Mouse (Mus musculus) 416B (cell line): ENCODE data around the gene Thada.

Source experiments
- DNase-seq: peaks from one replicate; pipeline ENCODE4 v3.0.0; 2011; ENCODE audit warnings: low read depth

Gene Thada

DNA sequence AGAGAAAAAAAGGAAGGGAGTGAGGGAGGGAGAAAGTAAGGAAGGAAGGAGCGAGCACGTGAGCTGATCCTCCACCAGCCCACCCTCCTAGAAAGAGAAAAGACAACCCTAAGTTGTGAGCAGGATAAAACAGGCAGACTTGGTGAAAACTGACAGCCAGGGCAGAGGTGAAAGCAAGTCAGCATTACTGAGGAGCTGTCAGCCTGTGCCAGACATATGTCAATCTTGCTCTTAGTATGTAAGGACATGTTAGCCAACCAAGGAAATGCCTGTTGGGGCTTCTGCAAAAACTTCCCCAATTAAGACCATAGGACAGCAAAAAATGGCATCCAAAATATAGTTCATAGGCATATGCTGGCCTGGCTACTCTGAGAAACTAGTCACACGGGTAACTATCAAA lies 117.1 kb downstream of the Thada start:
- no peak for DNase-seq

DNA sequence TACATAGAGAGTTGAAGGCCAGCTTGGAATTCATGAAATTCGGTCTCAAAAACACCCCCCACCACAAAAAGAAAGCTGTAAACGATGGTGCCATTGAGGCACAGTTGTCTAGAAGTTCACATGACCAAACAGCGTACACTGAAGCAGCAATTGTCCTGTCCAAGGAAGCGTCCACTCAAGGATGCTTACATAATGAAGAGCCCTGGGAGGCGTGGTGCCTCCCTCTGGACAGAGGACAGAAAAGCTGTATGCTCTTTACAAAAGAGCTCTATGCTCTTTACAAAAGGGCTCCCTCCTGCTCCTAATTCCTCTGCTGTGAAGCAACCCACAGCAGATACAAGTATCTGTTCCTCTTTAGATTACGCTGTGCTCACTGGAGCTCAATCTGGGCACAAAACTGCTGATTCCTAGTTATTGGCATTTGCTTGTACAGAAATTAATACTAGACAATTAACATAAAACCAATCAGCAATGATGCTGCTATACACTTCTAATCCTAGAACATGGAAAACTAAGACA lies 123.6 kb downstream of the Thada start:
- no peak for DNase-seq

DNA sequence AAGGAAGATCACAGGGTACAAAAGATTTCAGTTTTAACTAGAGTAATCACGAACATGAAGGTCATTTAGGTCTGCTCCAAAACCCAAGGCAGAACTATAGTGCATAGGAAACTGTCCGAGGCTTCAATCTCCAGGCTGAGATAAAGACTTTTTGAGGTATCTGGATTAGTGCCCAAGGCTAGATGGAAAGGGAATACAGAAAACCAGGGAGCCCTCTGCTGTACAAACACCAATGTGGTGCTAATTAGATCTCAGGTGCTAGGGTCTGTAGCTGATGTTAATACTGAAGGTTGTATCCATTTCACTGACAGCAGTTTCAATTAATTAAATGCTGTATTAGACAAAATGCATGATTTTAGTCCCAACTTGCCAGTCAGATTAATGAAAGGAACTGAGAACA lies 124.3 kb downstream of the Thada start:
- peak; percentile 27 for DNase-seq

- DNase-seq: no peak
Observed at GRCm38 (mm10) chr17:84340574-84340973, 125.4 kb downstream of the Thada start.

- DNase-seq: no peak
Observed at GRCm38 (mm10) chr17:84335996-84336395, 130.0 kb downstream of the Thada start.

- DNase-seq: no peak
Observed at GRCm38 (mm10) chr17:84335076-84335475, 130.9 kb downstream of the Thada start.

GRCm38 (mm10) chr17:84334241-84335014 lies 131.6 kb downstream of the Thada start:
- peak; percentile 67 for DNase-seq

DNA sequence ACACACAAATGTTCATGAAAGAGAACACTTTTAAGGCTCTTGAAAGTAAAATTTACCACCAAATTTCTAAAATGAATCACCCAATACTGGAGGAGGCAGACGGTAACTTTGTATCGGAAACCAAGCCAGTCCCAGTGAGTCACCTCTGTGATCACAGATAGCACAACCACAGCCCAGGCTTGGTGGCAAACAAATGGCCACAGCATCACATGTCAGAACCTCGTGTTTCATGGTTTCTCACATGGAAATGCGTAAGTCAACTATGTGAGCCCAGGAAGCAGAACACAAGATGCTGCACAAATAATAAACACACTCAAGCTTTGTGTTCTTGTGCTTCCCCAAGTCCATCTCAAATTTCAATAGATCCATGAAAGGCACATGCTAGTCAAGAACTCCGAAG lies 133.1 kb downstream of the Thada start:
- peak; percentile 94 for DNase-seq

DNA sequence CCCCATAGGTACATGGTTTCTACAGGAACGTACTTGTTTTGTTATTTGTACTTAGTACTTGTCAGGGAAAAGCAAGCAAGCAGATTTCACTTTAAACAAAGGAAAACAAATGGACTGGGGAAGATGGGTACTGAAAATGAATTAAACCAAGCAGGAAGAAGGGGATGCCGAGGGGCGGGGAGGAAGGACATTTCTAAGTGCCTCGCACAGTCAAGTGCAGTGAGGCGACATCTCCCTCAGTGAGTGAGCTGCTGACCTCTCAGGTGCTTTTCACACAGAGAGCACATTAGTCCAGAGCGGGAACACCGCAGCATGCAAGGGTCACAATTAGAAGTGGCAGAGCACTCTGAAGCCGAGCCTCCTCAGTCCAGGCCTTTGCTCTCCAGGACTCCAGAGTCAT lies 135.0 kb downstream of the Thada start:
- no peak for DNase-seq

GRCm38 (mm10) chr17:84330506-84330905 lies 135.5 kb downstream of the Thada start:
- peak; percentile 52 for DNase-seq

- DNase-seq: no peak
Observed at GRCm38 (mm10) chr17:84329906-84330470, 136.0 kb downstream of the Thada start.

DNA sequence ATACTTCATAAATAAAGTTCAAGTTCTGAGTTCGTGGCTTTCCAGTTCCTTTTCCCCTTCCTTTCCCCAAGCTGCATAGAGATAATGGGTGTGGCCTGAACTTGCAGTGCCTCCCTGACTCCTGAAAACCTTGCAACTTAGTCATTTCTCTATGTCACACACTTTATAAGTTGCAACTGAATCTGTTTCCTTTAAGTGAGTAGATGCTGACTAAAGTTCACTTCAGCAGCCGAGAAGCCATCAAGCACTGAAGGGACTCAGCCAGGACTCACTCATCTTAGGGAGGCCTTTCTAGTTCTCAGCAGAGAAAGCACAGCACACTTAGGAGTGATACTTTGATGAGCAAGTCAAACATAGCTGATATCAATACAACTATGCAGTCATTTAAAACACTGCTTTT lies 137.5 kb downstream of the Thada start:
- peak; percentile 73 for DNase-seq

- no peak for DNase-seq
Observed at GRCm38 (mm10) chr17:84327051-84327925, 138.7 kb downstream of the Thada start.

DNA sequence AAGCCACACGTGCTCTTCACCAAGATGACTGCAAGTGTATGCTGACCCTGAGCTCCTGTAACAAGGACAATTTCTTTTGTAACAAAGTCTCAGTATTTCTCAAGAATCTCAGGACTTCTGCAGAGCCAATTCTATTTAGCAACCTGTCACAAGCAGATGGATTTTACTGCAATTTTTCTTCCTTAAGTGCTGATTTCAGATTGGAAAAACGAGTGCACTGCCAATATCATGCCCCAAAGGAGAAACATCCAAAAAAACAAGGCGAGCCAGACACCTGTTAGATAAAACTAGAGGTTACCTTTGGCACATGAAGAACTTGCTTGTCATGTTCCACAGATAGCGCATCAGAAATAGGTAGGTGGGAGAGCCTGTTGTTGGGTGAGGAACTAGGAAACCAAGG lies 143.8 kb downstream of the Thada start:
- no peak for DNase-seq

GRCm38 (mm10) chr17:84321351-84321750 lies 144.7 kb downstream of the Thada start:
- no peak for DNase-seq

- DNase-seq: no peak
Observed at GRCm38 (mm10) chr17:84320576-84320975, 145.4 kb downstream of the Thada start.

DNA sequence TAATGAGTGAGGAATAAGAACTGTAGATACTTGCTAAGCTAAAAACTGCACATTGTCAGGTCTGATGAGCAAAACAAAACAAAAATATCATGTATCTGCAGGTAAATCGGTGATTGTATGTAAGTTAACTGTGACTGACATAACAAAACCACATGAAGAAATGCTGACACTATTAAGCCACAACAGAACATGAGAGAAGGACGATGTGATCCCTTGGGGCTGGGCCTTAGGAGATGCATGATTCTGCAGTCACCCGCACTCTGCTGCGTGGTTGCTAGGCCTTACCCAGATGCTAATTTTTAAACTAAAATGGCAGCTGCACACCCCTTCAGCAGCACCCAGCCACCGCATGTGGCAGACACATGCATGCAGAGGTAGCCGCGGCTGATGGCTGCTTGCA lies 151.7 kb downstream of the Thada start:
- no peak for DNase-seq

DNA sequence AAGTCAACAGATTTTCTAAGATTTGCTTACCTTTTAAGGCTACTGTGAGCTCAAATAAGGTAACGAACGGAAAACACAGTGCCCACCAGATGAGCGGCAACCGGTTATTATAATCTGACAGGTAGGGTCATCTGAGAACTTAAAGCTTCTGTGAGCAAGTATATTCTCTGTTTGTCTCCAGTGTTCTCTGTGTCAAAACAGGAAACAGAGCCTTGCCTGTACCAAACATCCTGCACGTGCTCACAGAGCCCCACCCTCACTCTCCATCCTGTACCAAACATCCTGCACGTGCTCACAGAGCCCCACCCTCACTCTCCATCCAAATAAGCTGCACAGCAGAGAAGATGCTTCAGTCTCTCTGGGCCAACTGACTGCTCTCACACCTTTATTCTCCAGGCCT lies 152.5 kb downstream of the Thada start:
- no peak for DNase-seq

DNA sequence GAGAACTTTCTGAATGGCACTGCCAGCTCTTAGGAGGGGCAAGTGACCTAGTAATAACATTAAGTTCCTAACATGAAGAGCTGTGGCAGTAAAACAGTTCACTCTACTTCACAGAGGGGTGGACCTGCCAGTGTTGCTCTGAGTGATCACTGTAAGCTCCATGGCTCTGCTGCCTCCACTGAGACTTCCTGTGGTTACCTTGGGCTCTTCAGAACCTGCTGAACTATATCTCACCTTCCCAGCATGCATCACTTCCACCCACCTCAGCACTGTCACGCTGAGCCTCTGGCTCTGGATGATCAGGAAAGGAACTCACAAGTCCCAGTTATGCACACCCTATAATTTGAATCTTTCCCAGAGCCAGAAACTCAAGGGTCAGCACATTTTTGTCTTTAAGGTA lies 159.9 kb downstream of the Thada start:
- no peak for DNase-seq

GRCm38 (mm10) chr17:84305074-84305473 lies 160.9 kb downstream of the Thada start:
- no peak for DNase-seq

- DNase-seq: no peak
Observed at GRCm38 (mm10) chr17:84304141-84304540, 161.9 kb downstream of the Thada start.

DNA sequence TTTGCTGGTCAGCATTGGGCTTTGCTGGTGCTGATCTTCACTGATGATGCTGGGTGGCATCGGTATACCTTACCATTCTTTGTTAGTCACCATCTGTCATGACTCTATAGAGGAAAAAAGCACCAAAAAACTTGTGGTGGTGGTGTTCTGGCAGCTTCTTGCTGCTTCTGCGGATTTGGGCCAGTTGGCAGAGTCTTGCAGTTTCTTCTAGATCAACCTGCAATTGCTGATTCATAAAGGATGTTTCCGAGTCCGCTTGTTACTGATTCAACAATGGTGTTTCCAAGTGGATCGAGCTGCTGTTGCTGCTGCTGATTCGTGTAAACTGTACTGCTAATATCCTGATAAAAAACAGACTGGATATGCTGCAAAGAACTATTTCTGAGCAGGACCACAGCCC lies 168.0 kb downstream of the Thada start:
- no peak for DNase-seq

GRCm38 (mm10) chr17:84293221-84293620 lies 172.8 kb downstream of the Thada start:
- DNase-seq: no peak
